Mouse (Mus musculus) ES-Bruce4 (cell line): Measurements from ENCODE around the gene Abca3.

Experiments used
- CTCF ChIP-seq: IDR thresholded peaks from one replicate; pipeline ENCODE4 v1.8.1; 2011; ENCODE audit warnings: low read depth, low read length
- POLR2A ChIP-seq: IDR thresholded peaks from one replicate; pipeline ENCODE4 v1.8.1; 2011; ENCODE audit warnings: low read length; ENCODE audit not compliant: insufficient read depth

DNA sequence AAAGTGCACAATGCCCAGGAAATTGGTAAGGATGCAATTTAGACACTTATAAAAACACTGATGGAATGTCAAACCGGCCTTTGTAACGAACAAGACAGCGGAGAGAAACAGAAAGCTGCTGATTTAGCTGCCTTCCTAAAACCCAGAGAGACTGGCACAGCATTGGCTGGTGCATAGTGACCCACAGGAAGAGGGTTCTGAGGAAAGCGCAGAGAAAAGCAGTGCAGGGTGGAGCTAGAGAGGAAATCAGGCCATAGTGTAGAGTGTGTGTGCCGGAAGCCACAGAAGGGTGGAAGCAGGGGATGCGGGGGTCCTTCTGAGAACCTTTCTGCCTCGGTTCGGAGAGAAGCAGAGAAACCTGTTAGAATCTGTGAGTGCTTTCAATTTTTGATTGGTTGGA is 7.1 kb upstream of the Abca3 start:
- TF ChIP-seq CTCF = no peak
- no peak for TF ChIP-seq POLR2A
